Mouse (Mus musculus) G1E (cell line): ENCODE data around the gene Ptpra. TPM values are rescaled to one million over a fixed set of nuclear protein-coding genes. Genes with fewer than 3 reads are reported as not detected.

Experiments
- ATAC-seq: 2 replicates; pipeline ENCODE4 v1.8.0; 2016; ENCODE audit warnings: mild to moderate bottlenecking; ENCODE audit not compliant: insufficient number of reproducible peaks, poor library complexity, low FRiP score, severe bottlenecking; ENCODE audit errors: extremely low read depth
- DNase-seq: peaks from one replicate; pipeline ENCODE4 v3.0.0; 2012; ENCODE audit warnings: low spot score
- H3K27me3 ChIP-seq: 2 replicates; pipeline ENCODE4 v1.6.1; 2012; ENCODE audit warnings: mild to moderate bottlenecking, low read length, inconsistent platforms; ENCODE audit not compliant: insufficient read depth
- H3K36me3 ChIP-seq: replicated peaks from 2 replicates; pipeline ENCODE3; 2012; ENCODE audit warnings: mild to moderate bottlenecking, inconsistent platforms
- H3K4me1 ChIP-seq: 2 replicates; pipeline ENCODE4 v1.6.1; 2012; ENCODE audit warnings: low read depth, low read length, inconsistent platforms, mixed read lengths; ENCODE audit not compliant: insufficient read depth
- H3K4me3 ChIP-seq: 2 replicates; pipeline ENCODE4 v1.5.1; 2012; ENCODE audit warnings: low read depth, mild to moderate bottlenecking, inconsistent platforms, low read length, moderate library complexity, mixed read lengths
- H3K9me3 ChIP-seq: replicated peaks from 2 replicates; pipeline ENCODE4 v1.6.1; 2012; ENCODE audit warnings: inconsistent platforms
- CTCF ChIP-seq: IDR thresholded peaks from 2 replicates; pipeline ENCODE4 v1.5.1; 2012; ENCODE audit warnings: low read depth, low read length, inconsistent platforms, mixed read lengths
- GATA1 ChIP-seq: IDR thresholded peaks from 2 replicates; pipeline ENCODE4 v1.6.1; 2012; ENCODE audit warnings: borderline replicate concordance, low read length, inconsistent platforms, mixed read lengths
- GATA2 ChIP-seq: IDR thresholded peaks from 2 replicates; pipeline ENCODE4 v1.6.1; 2012; ENCODE audit warnings: low read depth, low read length, inconsistent platforms, borderline replicate concordance
- POLR2AphosphoS5 ChIP-seq: IDR thresholded peaks from 2 replicates; pipeline ENCODE4 v1.6.1; 2012; ENCODE audit warnings: low read depth, low read length, inconsistent platforms; ENCODE audit not compliant: insufficient replicate concordance
- TAL1 ChIP-seq: conservative IDR thresholded peaks from 2 replicates; pipeline ENCODE4 v1.6.1; 2012; ENCODE audit warnings: low read depth, low read length, inconsistent platforms, mixed read lengths
- polyA plus RNA-seq: library from polyadenylated mRNA; stranded (reverse); fragments of >175 nt; gene quantifications from 2 replicates; pipeline ENCODE4 v1.2.3, GENCODE M21; 2012
- total RNA-seq, 2 experiments: library from RNA; stranded (forward) in 1 of 2; stranded (reverse) in 1 of 2; fragments of 200-1000 nt in 1 of 2; fragments of >200 nt in 1 of 2; fragmentation: Nextera tagmentation in 1 of 2; gene quantifications; 2 replicates each; pipeline ENCODE4 v1.2.3; 2014 to 2017

Ptpra gene
- total and polyA plus RNA-seq, 3 experiments: 22.6 to 119 (median 97.7) TPM

DNA sequence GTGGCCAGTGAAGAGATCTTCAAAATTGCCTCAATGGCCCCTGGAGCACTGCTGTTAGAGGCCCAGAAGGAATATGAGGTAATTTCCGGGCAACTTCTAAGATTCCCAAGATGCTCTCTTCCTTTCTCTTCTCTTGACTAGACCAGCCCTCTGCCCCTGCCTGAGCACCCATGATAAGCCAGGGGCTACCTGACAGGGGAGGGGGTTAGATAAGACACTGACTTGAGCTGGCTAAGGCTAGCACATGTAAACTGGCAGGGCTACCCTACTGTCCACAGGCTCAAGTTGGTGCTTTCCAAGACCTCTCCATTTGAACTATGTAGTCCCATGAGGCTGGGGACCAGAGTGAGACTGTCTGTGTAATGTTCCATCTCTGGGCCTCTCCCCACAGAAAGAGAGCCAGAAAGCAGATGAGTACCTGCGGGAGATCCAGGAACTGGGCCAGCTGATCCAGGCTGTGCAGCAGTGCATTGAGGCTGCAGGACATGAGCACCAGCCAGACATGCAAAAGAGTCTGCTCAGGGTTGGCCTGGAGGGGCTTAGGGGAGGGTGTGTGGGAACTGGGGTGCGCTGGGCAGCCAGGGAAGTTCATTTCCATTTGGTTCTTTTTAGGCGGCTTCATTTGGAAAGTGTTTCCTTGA, 10.1 kb upstream of the Ptpra start:
- Histone ChIP-seq H3K4me1 (no peaks in the 10 kb centered on the region), H3K27me3 (no peaks in the 10 kb centered on the region), H3K36me3 (peaks cover 87% of the 10 kb centered on the region), H3K4me3 (no peak overlapping the region), H3K9me3 (no peaks in the 10 kb centered on the region)
- TF ChIP-seq POLR2AphosphoS5: no peak
- TF ChIP-seq GATA2: no peak
- no peak for TF ChIP-seq CTCF
- TF ChIP-seq GATA1: no peak
- TF ChIP-seq TAL1: no peak
- DNase-seq (no peak), ATAC-seq (no peak)

DNA sequence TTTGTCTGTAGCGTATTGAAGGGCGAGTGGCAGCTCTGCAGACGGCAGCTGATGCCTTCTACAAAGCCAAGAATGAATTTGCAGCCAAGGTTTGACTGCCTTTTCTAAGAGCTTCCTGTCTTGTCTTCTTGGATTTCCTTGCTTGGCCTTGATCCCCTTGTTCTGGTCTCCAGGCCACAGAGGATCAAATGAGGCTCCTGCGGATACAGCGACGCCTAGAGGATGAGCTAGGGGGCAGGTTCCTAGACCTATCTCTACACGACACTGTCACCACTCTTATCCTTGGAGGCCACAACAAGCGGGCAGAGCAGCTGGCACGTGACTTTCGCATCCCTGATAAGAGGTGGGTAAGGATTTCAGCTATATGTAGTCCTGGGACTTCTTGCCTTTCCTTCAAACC, 7.9 kb upstream of the Ptpra start:
- TF ChIP-seq TAL1 (no peak), POLR2AphosphoS5 (no peak), GATA2 (no peak), GATA1 (no peak), CTCF (no peak)
- ATAC-seq (no peak), DNase-seq (no peak)
- Histone ChIP-seq H3K4me3 (no peak overlapping the region), H3K36me3 (peaks cover 88% of the 10 kb centered on the region), H3K4me1 (no peaks in the 10 kb centered on the region), H3K9me3 (no peaks in the 10 kb centered on the region), H3K27me3 (no peaks in the 10 kb centered on the region)

DNA sequence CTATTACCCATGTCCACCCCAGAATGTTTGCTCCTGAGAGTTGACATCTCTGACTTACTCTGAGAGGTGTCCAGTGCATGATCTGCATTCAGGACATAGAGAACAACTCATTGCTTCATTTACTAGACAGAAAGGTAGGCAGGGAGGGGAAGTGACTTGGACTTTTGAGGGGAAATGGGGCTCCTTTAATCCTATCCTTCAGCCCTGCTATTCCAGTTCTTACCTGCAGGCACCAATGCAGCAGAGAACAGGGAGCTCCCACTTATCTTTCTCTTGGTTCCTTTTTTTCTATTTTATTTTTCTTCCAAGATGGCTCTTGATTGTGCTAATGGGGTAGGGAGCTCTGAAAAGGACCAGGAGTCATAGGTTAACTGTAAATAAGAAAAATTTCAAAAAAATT, 1.6 kb upstream of the Ptpra start:
- peaks cover 34% of the 10 kb centered on the region for H3K4me1 ChIP-seq
- DNase-seq (no peak), ATAC-seq (no peak)
- H3K27me3 ChIP-seq: no peaks in the 10 kb centered on the region
- peaks cover 27% of the 10 kb centered on the region for H3K36me3 ChIP-seq
- no peaks in the 10 kb centered on the region for H3K9me3 ChIP-seq
- H3K4me3 ChIP-seq: no peak overlapping the region
- TF ChIP-seq GATA2 (no peak), GATA1 (no peak), TAL1 (no peak), CTCF (no peak), POLR2AphosphoS5 (no peak)

DNA sequence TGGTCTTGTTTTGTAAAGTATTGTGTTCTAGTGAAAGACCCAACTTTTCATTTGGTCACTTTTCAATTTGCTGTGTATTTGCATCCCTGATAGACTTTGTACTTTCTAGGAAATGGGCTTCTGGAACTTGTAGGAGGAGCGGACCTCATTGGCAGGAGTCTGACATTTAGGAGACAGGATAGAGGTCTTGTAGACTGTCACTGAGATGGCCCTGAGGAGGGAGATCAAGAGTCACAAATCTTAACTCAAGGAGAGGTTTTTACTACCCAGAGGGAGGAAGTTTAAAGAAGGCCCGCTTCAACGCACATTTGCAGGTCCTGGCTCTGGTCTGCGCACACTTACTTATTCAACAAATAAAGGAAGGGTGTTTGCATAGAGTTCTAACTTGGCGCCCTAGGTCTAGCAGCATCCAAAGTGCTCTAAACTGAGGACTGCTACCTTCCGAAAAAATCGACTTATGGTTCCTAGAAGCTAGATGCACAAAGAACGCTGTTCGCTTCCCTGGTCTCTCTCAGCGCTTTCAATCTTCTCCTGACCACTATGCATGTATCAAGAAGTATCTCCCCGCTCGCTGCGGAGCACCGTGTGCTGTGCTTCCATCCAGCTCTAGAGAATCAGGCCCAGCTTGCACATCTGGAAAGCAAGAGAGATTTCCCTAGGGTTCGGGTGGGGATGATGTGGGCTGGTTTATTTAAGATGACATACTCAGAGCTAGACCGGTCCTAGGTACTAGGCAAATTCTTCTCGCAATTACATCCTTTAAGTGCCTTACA, 871 bp upstream of the Ptpra start:
- no peaks in the 10 kb centered on the region for H3K27me3 ChIP-seq
- H3K4me1 ChIP-seq: peaks cover 38% of the 10 kb centered on the region
- H3K4me3 ChIP-seq: peak overlapping the region; percentile 91; the same call in 1 of the 2 replicates
- ATAC-seq: no peak
- TF ChIP-seq CTCF (no peak), GATA2 (no peak)
- no peaks in the 10 kb centered on the region for H3K9me3 ChIP-seq
- H3K36me3 ChIP-seq: peaks cover 20% of the 10 kb centered on the region
- no peak for DNase-seq

DNA sequence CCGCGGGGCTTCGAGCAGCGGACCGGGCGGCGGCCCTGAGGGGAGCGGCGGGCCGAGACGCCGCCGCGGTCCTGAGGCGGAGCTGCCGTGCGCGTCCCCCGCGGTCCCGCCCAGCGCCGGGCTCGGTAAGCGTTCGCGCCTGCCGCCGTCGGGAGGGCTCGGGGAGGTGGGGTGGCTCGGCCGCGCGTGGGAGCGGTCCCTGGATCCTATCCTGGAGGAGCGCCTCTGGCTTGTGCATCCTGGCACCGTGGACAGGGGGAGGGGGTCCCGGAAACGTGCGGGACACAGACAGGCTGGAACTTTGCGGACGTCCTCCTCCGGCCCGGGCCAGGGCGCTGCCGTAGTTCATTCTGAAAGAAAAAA, 337 bp downstream of the Ptpra start:
- Histone ChIP-seq H3K36me3 (peaks cover 14% of the 10 kb centered on the region), H3K9me3 (no peaks in the 10 kb centered on the region), H3K4me1 (peaks cover 49% of the 10 kb centered on the region), H3K27me3 (no peaks in the 10 kb centered on the region), H3K4me3 (peak overlapping the region; percentile 91)
- ATAC-seq: no peak
- DNase-seq: peak; percentile 70
- TF ChIP-seq POLR2AphosphoS5 (no peak), GATA1 (no peak), GATA2 (no peak), TAL1 (no peak), CTCF (no peak)

DNA sequence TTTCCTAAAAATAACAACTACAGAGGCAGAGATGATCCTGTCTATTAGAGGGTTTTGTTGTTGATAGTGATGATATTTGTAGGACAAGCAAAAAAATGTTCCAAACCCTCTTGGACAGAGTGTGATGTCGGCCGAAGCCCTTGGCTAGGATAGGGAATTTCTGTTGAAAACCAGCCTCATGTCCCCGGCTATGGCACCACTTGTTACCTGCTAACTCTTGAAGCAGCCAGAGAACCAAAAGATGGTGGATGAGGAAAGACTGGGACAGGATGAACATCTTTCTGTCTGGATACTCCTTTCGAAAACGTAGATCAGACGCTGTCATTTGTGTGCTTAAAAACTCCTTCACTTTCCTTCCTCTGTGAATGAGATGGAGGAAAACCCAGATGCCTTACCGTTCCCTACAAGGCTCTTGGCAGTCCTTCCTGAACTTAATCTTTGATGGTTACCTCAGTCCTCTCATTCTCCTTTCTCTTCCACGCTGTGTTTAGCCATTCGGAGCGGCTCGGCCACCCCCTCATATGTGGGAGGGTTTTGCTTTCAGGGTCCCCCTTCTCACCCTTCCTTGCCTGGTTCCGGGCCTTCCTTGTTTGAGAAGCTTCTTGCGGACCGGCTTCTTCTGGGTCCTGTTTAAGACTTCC, 1.1 kb downstream of the Ptpra start:
- TF ChIP-seq GATA1 (no peak), TAL1 (no peak), POLR2AphosphoS5 (no peak), GATA2 (no peak), CTCF (no peak)
- peaks cover 13% of the 10 kb centered on the region for H3K36me3 ChIP-seq
- H3K9me3 ChIP-seq: no peaks in the 10 kb centered on the region
- ATAC-seq (no peak), DNase-seq (no peak)
- H3K4me1 ChIP-seq: peaks cover 55% of the 10 kb centered on the region
- H3K4me3 ChIP-seq: peak overlapping the region; percentile 91
- no peaks in the 10 kb centered on the region for H3K27me3 ChIP-seq
